Mouse (Mus musculus) kidney, postnatal 36 days (tissue): ENCODE data around the gene Tox4.
"Not testable (repeated sequence)": the region's sequence is repeated elsewhere in the genome, so short reads cannot be mapped to it uniquely, and the experiment has no call there.

Source experiments
- DNase-seq, 2 experiments: peaks; one replicate each; pipeline ENCODE4 v3.0.0; 2021 to 2022; ENCODE audit warnings: mixed read lengths in 2 of 2

Tox4 gene

DNA sequence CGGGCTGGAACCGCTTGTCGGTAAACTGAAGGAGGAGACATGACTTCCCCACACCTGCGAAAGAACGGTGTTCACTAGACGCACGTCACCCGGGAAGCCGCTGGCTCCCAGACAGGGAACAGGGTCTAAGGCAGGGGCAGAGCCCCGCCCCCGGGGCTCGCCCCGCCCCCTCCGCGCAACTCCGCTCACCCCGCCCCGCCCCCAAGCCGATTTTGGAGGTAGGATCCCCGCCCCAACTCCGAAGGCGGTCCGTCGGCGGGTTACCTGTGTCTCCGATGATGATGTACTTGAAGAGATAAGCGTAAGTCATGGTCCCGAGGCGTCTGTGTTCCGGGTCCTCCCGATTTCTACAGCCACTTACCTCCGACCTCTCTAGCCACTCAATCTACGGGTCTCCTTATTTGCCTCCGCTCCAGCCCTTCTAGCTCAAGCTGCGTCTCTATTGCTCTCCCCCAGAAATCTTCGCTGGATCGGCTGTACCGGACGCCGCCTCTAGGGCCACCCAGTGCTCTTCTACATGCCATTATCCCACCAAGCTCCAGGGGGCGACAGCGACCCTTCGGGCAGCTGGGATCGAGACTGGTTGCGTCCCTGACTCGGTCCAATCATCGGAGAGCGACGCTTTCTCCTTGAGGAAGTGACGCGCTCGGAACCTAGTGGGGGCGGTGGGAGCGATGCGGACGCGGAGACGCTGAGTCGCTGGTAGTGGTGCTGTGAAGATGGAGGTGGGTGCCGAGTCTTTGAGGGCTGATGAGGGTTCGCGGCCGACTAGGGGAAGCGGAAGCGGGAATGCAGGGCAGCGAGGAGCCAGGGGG, at the start of gene Tox4, which contains the start of gene Rab2b:
TSS of gene Tox4 (plus strand) at position 215 of the 815 bp plus-strand sequence.
TSS of gene Rab2b (minus strand) at position 614 of the 815 bp plus-strand sequence.
- DNase-seq, result peak; percentile 98

DNA sequence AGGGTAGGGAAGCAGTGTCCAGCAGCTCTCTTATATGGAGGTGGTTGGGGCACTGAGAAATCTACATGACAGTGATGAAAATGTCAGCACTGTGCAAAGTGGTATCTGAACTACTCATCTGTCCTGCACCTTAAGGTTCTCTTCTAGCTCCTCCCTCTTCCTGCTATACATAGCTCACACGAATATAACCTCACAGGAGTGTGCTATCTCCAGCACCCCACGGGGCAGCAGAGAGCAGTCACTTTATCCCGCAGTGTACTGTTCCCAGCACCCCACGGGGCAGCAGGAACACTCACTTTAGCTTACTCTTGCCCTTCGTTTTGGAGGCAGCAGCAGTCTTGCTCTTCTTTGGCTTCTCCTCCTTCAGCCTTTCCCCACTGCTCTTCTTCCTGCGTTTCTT, 46.7 kb upstream of the Tox4 start:
- no peak for DNase-seq

DNA sequence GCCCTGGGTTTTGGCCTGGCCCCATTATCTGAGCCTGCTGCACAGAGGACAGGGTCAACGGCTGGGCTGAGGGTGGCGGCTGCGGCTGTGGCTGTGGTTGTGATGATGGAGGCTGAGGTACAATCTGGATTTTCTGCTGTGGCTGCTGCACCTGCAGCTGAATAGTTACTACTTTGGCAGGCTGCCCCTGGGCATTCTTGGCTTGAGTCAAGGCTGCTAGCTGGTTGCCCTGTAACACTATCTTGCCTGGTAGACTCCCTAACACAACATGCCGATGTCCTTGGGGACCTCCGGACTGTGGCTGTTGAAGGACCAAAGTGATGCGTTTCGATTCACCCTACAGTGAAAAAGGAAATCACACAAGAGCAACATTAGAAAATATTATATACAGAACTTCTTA, 43.8 kb upstream of the Tox4 start:
- DNase-seq, result peak in 1 of 2 experiments; percentile 10

DNA sequence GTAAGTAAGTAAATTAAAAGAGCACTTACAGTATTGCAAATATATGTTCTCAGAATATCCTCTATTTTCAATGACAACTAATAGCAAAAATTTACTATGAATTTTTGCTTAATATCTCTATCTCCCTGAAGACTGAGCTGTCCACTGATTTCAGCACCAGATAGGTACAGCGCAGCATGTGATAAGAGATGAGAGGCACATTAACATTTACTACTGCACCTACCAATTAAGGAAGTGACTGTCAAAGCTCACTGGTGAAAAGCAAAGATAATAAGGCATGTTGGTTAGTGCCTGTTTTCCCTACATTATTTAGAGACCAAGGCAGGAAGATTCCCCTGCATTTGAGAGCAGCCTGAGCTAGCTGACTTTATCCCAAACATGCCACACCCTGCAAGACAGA, 42.7 kb upstream of the Tox4 start:
- DNase-seq, result no peak

DNA sequence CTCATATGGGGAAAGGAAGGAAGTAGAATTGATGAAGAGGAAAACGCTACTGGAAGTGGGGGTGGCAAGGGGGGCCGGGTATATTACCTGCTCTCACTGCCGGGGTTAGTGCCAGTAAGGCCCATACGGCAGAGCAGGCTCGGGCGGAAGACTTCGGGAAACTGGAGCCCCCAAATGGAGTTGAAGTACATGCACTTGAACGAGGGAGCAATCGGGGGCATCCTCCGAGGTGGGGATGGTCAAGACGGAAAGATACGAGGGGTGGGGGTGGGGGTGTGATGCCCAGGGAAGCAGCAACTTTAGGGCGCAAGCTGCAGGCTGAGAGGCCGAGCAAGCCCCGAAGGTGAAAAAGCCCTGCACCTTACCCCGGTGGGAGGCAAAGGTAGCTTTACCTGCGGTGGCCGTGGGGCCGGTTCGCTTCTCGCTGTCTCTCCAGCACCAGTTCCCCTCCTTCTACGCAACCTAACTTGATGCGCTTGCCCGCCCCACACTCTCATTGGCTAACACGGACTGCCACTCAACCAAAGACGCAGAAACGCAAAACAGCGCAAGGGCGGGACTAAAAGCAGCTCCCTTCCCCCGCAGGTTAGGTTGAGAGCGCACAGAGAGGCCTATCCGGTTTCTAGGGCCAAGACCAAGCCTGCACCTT, 34.8 kb upstream of the Tox4 start:
- DNase-seq, result peak; percentile 99

DNA sequence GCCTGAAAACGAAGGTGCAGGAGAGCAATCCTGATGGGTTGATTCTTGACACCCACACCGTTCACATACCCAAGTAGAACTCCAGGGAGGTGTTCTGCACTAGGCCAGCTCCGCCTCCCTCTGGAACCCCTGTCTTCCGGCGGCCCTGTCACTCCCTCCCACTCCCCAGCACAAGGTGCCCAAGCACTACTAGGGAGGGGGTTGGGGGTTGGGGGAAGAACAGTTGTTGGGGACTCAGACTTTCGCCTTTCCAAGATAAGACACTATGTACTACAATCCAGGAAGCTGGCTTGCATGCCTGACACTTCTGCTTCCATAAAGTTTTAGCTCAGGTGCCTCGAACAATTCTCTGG, 34.3 kb upstream of the Tox4 start:
- DNase-seq, result no peak

DNA sequence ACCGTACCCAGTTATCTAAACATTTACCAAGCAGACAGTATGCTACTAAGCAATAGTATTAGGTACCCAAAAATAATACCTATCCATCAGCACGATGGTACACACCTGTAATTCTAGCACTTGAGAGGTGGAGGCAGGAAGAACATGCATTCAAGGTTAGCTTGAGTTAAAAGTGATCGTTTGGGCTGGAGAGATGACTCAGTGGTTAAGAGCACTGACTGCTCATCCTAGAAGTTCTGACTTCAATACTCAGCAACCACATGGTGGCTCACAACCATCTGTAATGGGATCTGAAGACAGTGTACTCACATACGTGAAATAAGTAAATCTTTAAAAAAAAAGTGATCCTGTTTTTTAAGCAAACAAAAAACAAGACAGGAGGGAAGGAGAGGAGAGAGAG, 32.8 kb upstream of the Tox4 start:
- DNase-seq, result no peak

DNA sequence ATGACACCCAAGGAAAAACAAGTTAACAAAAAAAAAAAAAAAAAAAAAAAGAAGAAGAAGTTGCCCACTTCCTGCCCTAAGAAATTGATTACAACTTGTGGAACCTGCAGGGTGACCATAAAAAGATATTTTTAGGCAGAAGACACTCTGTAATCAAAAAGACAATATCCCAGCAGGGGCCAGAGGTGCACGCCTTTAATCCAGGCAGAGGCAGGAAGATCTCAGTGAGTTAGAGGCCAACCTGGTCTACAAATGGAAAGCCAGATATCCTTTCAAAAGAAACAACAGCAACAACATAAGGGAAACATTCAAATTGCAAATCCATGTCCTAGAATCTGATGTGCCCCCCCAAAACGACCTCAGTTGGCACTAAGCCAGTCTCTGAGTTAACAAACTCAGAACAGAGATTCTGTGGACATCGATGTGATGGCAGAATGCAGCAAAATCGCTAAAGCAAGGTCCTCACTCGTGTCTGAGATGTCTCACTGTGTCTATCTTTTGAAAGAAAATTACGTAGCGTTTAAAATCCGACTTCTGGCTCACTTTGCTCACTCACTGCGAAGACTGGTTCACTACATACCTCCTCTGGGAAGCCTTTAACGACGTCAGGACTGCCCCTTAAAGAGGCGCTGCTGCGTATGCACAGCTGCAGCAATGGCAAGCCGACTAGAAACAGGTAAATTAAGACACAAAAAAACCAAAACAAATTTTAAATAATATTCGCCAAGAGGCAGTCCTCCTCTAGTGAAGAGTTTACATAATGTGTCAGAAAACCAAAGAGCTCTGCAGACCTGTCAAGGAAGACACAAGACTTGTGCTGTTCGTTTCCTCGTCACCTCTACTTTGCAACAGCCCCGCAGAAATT, 22.4 kb upstream of the Tox4 start:
- DNase-seq, result peak; percentile 22 to 25

DNA sequence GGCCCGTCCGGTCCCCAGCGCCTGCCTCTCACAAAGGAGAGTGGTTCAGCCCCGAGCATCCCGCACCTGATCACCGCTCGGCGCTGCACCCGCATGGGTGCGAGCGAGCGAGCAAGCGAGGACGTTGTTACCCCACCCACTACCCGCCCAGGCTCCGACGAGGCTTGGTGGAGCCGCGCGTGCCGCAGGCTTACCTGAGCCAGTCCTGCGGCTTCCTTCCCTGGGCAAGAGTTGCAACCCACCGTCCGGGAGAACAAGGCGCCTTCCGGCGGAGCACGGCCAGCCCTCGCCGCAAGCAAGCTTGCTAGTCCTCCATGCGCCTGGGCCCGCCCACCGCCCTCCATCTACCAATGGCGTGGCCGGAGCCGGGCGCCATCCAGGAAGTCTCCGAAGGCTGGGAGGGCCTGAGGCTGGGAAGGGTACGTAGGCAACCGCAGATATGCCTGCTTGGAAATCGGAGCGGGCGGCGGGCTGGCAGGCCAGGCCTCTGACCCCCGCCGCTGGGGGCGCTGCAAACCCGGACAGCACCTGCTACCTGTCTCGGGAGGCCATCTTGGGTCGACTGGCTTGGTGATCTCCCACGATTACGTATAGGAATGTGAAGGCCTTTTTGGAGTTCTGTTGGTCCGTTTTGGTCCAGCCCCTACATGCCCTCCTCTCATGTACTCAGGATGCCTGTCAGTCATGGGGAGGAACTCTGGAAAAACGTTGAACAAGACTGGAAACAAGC, 21.3 kb upstream of the Tox4 start, which contains the start of gene Chd8:
TSS of gene Chd8 (minus strand) at position 297 of the 730 bp plus-strand sequence.
- peak; percentile 99 for DNase-seq

DNA sequence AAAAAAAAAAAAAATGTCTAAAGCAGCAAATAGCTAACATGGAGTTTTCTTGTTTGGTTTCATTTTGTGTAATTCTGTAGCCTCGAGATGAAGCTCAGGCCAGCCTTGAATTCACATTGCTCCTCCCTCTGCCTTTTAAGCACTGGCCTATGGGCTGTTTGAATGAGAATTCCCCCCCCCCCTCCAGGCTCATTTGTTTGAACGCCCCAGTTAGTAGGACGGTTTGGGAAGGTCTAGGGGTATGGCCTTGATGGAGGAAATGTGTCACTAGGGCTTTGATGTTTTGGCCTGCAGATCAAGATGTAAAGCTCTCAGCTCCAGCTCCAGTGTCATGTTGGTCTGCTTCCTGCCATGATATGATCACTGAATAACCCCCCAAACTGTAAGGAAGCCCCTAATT, 6.2 kb upstream of the Tox4 start:
- no peak for DNase-seq

DNA sequence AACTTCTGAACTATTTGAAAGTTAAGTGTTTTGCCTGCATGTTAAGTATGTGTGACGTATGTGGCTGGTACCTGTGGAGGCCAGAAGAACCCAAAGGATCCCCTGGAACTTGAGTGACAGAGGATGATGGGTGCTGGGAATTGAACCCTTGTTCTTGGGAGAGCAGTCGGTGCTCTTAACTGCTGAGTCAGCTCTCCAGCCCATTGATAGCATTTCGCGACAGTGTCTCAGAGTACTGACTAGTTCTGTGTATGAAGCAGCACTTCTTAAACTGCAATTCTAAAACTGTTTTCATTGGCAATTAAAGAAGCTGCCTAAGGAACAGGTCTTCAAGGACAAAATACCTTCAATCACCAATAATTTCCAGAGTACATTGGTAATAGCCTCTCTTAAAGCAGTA, 1.7 kb upstream of the Tox4 start:
- no peak for DNase-seq

DNA sequence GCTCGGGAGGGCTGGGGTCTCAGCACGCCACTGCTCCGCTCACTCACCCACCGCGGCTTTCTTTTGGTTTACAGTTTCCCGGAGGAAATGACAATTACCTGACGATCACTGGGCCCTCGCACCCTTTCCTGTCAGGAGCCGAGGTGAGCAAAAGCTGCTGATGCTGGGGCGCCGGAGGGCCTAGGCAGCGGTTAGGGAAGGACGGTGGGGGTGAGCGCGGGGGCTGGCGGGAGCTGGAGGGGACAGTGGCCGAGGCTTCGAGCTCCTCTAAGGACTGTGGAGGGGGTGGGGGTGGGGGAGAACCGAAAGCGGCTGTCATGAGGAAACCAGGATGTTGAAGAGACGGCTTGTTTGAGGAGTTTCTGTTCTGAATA, 788 bp downstream of the Tox4 start:
- DNase-seq, result peak in 1 of 2 experiments; percentile 40

DNA sequence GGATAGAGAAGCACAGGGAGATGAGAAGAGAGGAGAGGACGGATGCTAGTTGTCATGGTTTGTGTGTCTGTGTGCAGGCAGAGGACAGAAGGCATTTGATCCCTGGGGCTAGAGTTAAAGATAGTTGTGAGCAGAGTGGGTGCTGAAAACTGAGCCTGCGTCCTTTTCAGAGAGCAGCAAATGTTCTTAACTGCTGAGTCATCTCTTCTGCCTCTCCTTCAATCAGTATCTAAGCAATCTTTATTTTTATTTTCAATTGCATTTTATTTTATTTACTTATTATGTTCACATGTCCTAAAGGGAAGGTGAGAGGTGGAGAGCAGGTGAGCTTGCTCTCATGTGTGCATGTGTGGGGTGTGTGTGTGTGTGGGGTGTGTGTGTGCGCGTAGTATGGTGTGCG, 4.7 kb downstream of the Tox4 start:
- no peak for DNase-seq

DNA sequence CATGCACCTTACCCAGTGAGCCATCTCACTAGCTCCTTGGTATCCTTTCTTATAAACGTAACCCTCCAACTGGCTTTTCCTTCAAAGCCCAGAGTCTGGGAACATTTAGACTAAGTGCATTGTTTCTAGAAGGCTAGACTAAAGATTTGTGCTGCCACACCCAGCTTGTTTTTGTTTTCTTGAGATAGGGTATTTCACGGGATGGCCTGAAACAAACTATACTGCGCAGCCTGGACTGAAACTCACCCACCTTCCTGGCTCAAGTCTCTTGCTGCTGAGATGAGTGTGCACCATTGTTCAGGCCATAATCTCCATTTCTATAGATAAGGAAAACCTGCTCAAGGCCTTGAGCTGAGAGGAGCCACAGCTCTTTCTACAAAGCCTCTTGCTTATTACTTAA, 5.2 kb downstream of the Tox4 start:
- DNase-seq, result no peak

DNA sequence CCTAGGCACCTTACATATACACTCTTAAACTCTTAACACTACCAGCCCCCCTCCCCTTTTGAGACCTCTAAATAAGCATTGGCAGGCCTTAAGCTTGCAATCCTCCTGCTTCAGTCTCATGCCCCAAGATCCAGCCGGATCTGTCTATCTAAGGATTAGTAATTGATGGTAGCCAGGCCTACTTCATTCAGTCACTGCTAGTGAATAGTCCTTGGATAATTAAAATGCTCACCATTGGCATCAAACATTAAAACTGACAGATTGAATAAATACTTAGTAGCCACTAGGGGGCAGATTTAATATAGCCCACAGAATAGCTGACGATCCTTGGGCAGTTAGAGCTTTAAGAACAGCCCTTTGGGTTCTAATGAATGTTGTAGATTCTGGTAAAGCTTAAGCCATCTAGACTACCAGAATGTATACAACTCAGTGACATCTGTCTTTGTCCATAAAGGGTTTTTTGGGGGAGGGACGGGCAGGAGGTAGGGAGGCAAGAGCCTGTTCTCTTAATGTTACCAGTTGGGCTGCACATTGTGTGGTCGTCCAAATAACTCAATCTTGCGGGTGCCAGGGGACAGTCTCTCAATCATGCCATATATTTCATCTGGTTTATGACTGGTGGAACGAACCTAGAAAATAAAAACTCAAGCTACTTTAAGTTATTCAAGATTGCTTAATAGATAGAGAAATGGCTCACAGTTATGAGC, 16.8 kb downstream of the Tox4 start:
- peak in 1 of 2 experiments; percentile 18 for DNase-seq

DNA sequence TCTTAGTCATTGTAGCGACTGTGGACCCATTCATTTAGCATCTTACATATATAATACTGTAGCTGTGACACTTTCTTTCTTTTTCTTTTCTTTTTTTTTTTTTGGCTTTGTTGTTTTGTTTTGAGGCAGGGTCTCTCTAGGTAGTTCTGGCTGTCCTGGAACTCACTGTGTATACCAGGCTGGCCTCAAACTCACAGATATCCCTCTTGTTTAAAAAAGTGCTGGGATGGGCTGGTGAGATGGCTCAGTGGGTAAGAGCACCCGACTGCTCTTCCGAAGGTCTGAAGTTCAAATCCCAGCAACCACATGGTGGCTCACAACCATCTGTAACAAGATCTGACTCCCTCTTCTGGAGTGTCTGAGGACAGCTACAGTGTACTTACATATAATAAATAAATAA, 24.6 kb downstream of the Tox4 start:
- not testable (repeated sequence) for DNase-seq

DNA sequence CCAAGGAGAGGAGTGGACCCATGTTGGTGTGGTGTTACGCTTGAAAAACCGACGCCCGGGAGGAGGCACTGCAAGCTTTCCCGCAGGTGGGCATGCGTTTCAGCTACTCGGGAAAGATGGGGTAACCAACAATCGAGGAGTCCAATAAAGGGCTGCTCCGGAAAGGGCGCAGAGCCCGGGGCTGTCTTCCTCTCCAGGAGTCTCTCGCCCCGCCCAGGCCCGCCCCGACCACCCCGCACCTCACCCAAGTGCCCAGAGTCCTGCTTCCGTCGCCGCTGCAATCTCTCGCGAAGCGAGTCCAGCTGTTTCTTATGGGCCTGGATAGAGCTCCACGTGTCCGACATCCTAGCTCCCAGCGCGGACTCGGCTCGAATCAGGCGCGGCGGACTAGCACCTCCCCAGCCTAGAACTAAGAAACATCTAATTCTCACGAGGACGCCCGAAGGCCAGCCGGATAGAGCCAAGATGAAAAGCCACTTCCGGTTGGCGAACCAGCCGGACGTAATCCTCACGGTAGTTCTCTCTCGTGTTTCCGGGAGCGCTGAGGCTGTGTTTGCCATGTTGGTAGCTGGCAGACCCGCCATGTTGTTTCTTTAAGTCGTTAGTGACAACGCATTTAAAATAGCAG, 25.8 kb downstream of the Tox4 start, which contains the start of gene Mettl3:
TSS of gene Mettl3 (minus strand) at position 485 of the 628 bp plus-strand sequence.
- DNase-seq, result peak; percentile 95 to 96

DNA sequence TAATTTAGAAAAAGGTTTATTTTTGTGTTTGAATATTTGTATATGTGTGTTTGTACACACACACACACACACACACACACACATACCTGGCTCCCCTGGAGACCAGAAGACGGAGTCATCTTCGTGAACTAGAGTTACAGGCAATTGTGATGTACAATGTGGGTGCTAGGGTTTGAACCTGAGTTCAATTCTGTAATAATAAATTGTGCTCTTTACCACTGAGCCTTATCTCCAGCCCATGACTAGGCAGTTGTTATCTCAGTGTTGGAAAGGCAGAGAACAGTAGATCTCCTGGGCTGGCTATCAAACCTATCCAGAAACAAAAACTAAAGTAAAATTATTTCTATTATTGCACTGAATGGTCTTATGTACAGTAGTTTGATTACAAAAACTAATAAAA, 27.2 kb downstream of the Tox4 start:
- no peak for DNase-seq

DNA sequence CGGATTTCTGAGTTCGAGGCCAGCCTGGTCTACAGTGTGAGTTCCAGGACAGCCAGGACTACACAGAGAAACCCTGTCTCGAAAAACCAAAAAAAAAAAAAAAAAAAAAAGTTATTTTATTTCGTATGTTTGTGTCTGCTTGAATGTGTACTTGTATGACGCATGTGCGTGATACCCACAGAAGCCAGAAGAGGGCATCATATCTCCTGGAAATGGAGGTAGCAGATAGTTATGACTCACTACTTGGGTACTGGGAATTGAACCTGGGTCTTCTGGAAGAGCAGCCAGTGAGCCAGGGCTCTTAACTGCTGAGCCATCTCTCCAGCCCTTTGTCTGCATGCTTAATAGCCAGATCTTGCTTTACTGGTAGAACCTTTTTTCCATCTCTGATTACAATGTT, 31.4 kb downstream of the Tox4 start:
- peak in 1 of 2 experiments; percentile 43 for DNase-seq

DNA sequence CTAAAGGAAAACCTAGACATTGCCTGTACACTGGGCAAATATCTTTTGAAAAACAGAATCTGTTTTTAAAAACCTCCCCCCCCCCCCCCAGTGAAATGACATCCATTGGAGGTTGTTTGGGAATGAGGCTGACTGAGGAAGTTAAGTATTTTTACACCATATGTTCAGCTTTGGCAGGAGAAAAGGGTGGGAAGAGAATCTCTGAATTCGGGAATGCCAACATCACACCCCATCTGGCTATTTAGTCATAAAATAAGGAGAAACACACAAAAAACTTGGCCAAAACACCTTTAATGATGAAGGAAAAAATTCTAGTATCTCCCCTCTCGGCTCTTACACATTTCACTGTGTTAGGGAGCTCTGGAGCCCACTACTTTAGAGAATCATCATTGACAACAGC, 32.0 kb downstream of the Tox4 start:
- DNase-seq, result no peak
